Mouse (Mus musculus) cerebellum, adult 2 months (tissue): ENCODE results near the gene Arid3b.

Experiments
- CTCF ChIP-seq: fragments of 200-500 bp; IDR thresholded peaks from 2 replicates; pipeline ENCODE4 v1.5.1; 2011; ENCODE audit warnings: low read depth, mild to moderate bottlenecking, control low read depth, low read length, moderate library complexity, borderline replicate concordance; ENCODE audit not compliant: insufficient read depth
- POLR2A ChIP-seq: fragments of 200-500 bp; IDR thresholded peaks from 2 replicates; pipeline ENCODE4 v1.6.1; 2011; ENCODE audit warnings: low read length, control low read depth, borderline replicate concordance; ENCODE audit not compliant: insufficient read depth

- no peak for TF ChIP-seq POLR2A
- no peak for TF ChIP-seq CTCF
Observed at GRCm38 (mm10) chr9:57864336-57864735, 27.7 kb upstream of the Arid3b start.
